Mouse (Mus musculus) frontal cortex, postnatal 14 days (tissue): ENCODE results near the gene Lpar2.

Experiments used
- DNase-seq, 2 experiments: peaks; one replicate each; pipeline ENCODE4 v3.0.0; 2022; ENCODE audit warnings: low spot score in 2 of 2

Lpar2 gene

GRCm38 (mm10) chr8:69867696-69868326 is 45.6 kb downstream of the Lpar2 start:
- no peak for DNase-seq

GRCm38 (mm10) chr8:69870003-69870765 is 48.0 kb downstream of the Lpar2 start:
- no peak for DNase-seq

GRCm38 (mm10) chr8:69870907-69871306 is 48.7 kb downstream of the Lpar2 start:
- DNase-seq = no peak

- DNase-seq = peak in 1 of 2 experiments; percentile 74
Observed at GRCm38 (mm10) chr8:69874155-69874554, 51.9 kb downstream of the Lpar2 start.

GRCm38 (mm10) chr8:69874654-69875053 is 52.4 kb downstream of the Lpar2 start:
- DNase-seq = no peak

- DNase-seq = no peak
Observed at GRCm38 (mm10) chr8:69876097-69876496, 53.9 kb downstream of the Lpar2 start.

GRCm38 (mm10) chr8:69876967-69877366 is 54.7 kb downstream of the Lpar2 start:
- DNase-seq = no peak

- DNase-seq = no peak
Observed at GRCm38 (mm10) chr8:69877396-69877795, 55.2 kb downstream of the Lpar2 start.

GRCm38 (mm10) chr8:69877992-69878391 is 55.8 kb downstream of the Lpar2 start:
- DNase-seq = no peak

GRCm38 (mm10) chr8:69879678-69880077 is 57.4 kb downstream of the Lpar2 start:
- DNase-seq = no peak
